Mouse (Mus musculus) liver, embryonic 14.5 days (tissue): ENCODE data around the gene Crxos. TPM values are rescaled to one million over a fixed set of nuclear protein-coding genes. Genes with fewer than 3 reads are reported as not detected.

Experiments used
- ATAC-seq: fragments of 200-750 bp; cut with Nextera tagmentation; 2 replicates; pipeline ENCODE4 v1.8.0; 2017; ENCODE audit warnings: moderate number of reproducible peaks, mild to moderate bottlenecking, moderate library complexity; ENCODE audit not compliant: insufficient read depth
- DNase-seq, 3 experiments: peaks; one replicate each; pipeline ENCODE4 v3.0.0-alpha.2; 2012 to 2013; ENCODE audit warnings: low read depth in 3 of 3, low spot score in 3 of 3
- H3K27ac ChIP-seq: fragments of 300-500 bp; sonication (generic); 2 replicates; pipeline ENCODE4 v1.5.1; 2014; ENCODE audit warnings: moderate library complexity, mild to moderate bottlenecking, control low read depth, inconsistent platforms
- H3K27me3 ChIP-seq: fragments of 300-500 bp; sonication (generic); 2 replicates; pipeline ENCODE4 v1.6.1; 2014; ENCODE audit warnings: mild to moderate bottlenecking, low read length, moderate library complexity; ENCODE audit not compliant: control insufficient read depth, insufficient read depth
- H3K36me3 ChIP-seq: fragments of 300-500 bp; sonication (generic); replicated peaks from 2 replicates; pipeline ENCODE4 v1.6.1; 2014; ENCODE audit warnings: low read depth; ENCODE audit not compliant: control insufficient read depth, insufficient read depth
- H3K4me1 ChIP-seq, 2 experiments: fragments of 200-500 bp in 1 of 2; fragments of 300-500 bp in 1 of 2; sonication (generic) in 1 of 2; replicated peaks; 2 replicates each; pipeline ENCODE4 v1.6.1; 2012 to 2014; ENCODE audit warnings: antibody characterized with exemption in 1 of 2, inconsistent platforms in 1 of 2, low read length in 1 of 2; ENCODE audit not compliant: control insufficient read depth in 2 of 2, insufficient read depth in 2 of 2
- H3K4me2 ChIP-seq: fragments of 300-500 bp; sonication (generic); 2 replicates; pipeline ENCODE4 v1.6.1; 2014; ENCODE audit warnings: low read depth, mild to moderate bottlenecking, control low read depth, moderate library complexity
- H3K4me3 ChIP-seq, 2 experiments: fragments of 200-500 bp in 1 of 2; fragments of 300-500 bp in 1 of 2; sonication (generic) in 1 of 2; 2 replicates each; pipeline ENCODE4 v1.5.1; 2012 to 2014; ENCODE audit warnings: low read depth in 2 of 2, low read length in 2 of 2, mild to moderate bottlenecking in 2 of 2, control low read depth in 1 of 2, inconsistent platforms in 1 of 2, moderate library complexity in 1 of 2; ENCODE audit not compliant: insufficient read depth in 1 of 2
- H3K9ac ChIP-seq: fragments of 300-500 bp; sonication (generic); replicated peaks from 2 replicates; pipeline ENCODE4 v1.6.1; 2014; ENCODE audit warnings: mild to moderate bottlenecking, control low read depth, moderate library complexity
- H3K9me3 ChIP-seq: fragments of 300-500 bp; sonication (generic); 2 replicates; pipeline ENCODE4 v1.6.1; 2016; ENCODE audit warnings: low read length, mixed read lengths; ENCODE audit not compliant: control insufficient read depth
- CTCF ChIP-seq: IDR thresholded peaks from 2 replicates; pipeline ENCODE4 v1.5.1; 2016; ENCODE audit warnings: antibody characterized with exemption, low read depth, control low read depth
- EP300 ChIP-seq: IDR thresholded peaks from 2 replicates; pipeline ENCODE4 v1.6.1; 2016; ENCODE audit warnings: antibody characterized with exemption, low read depth
- WGBS: fragments of 180-500 bp; shearing (Covaris S2); extraction: QIAGEN DNeasy Blood & Tissue Kit; methylation state at CpG from one replicate; pipeline ENCODE4 v1.1.7; 2014; ENCODE audit not compliant: insufficient replicate concordance; 5-methylcytosine and 5-hydroxymethylcytosine counted together
- polyA plus RNA-seq, 2 experiments: library from polyadenylated mRNA; depleted of rRNA in 1 of 2; stranded (reverse) in 1 of 2; unstranded in 1 of 2; fragments of >200 nt; fragmentation: Nextera tagmentation in 1 of 2; extraction: Ambion mirVana in 1 of 2; gene quantifications; 2 replicates each; pipeline versions ENCODE4 v1.2.1 to v1.2.3; 2012 to 2014

The Crxos gene
- polyA plus RNA-seq, 2 experiments: not detected

- Histone ChIP-seq H3K36me3 (no peaks in the 10 kb centered on the region), H3K4me2 (no peak overlapping the region), H3K27ac (no peak overlapping the region), H3K9ac (no peak overlapping the region), H3K9me3 (no peaks in the 10 kb centered on the region), H3K4me3 (no peak overlapping the region), H3K27me3 (no peaks in the 10 kb centered on the region), H3K4me1 (no peaks in the 10 kb centered on the region)
- no peak for ATAC-seq
- DNase-seq: no peak
- no peak for TF ChIP-seq CTCF
- TF ChIP-seq EP300: no peak
- WGBS: 17% methylated on average over 7 of the region's 7 CpGs
Measured at GRCm38 (mm10) chr7:15881388-15881787, 1.0 kb upstream of the Crxos start.

DNA sequence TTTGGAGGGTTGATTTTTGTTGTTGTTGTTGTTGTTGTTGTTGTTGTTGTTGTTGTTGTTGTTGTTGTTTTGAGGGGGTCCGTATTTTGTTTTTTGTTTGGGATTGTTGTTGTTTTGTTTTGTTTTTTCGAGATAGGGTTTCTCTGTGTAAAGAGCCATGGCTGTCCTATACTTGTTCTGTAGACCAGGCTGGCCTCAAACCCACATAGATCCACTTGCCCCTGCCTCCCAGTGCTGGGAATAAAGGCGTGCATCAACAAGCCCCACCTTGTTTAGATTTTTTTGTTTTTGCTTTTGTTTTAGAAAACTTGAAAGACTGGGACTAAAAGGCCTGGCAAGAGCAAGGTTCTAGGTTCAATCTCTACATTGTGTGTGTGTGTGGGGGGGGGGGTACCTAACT, 586 bp upstream of the Crxos start:
- Histone ChIP-seq H3K4me1 (no peaks in the 10 kb centered on the region), H3K36me3 (no peaks in the 10 kb centered on the region), H3K4me2 (no peak overlapping the region), H3K9me3 (no peaks in the 10 kb centered on the region), H3K27me3 (no peaks in the 10 kb centered on the region), H3K4me3 (no peak overlapping the region), H3K27ac (no peak overlapping the region), H3K9ac (no peak overlapping the region)
- DNase-seq (no peak), ATAC-seq (no peak)
- TF ChIP-seq EP300: no peak
- TF ChIP-seq CTCF: no peak
- 42% methylated on average over 3 of the region's 3 CpGs for WGBS

- TF ChIP-seq EP300: no peak
- 74% methylated on average over 2 of the region's 2 CpGs for WGBS
- ATAC-seq (no peak), DNase-seq (no peak)
- no peaks in the 10 kb centered on the region for H3K4me1 ChIP-seq
- no peaks in the 10 kb centered on the region for H3K9me3 ChIP-seq
- no peak overlapping the region for H3K4me2 ChIP-seq
- no peak overlapping the region for H3K9ac ChIP-seq
- no peaks in the 10 kb centered on the region for H3K36me3 ChIP-seq
- H3K27ac ChIP-seq: no peak overlapping the region
- H3K27me3 ChIP-seq: no peaks in the 10 kb centered on the region
- no peak overlapping the region for H3K4me3 ChIP-seq
Measured at GRCm38 (mm10) chr7:15884127-15884526, 1.7 kb downstream of the Crxos start.

- no peak overlapping the region for H3K9ac ChIP-seq
- no peak overlapping the region for H3K4me3 ChIP-seq
- no peaks in the 10 kb centered on the region for H3K27me3 ChIP-seq
- 46% methylated on average over 1 of the region's 1 CpGs for WGBS
- H3K4me2 ChIP-seq: no peak overlapping the region
- TF ChIP-seq CTCF (no peak), EP300 (no peak)
- no peaks in the 10 kb centered on the region for H3K9me3 ChIP-seq
- no peak overlapping the region for H3K27ac ChIP-seq
- no peaks in the 10 kb centered on the region for H3K36me3 ChIP-seq
- no peak for ATAC-seq
- DNase-seq: no peak
- no peaks in the 10 kb centered on the region for H3K4me1 ChIP-seq
Measured at GRCm38 (mm10) chr7:15894251-15894650, 11.8 kb downstream of the Crxos start.

DNA sequence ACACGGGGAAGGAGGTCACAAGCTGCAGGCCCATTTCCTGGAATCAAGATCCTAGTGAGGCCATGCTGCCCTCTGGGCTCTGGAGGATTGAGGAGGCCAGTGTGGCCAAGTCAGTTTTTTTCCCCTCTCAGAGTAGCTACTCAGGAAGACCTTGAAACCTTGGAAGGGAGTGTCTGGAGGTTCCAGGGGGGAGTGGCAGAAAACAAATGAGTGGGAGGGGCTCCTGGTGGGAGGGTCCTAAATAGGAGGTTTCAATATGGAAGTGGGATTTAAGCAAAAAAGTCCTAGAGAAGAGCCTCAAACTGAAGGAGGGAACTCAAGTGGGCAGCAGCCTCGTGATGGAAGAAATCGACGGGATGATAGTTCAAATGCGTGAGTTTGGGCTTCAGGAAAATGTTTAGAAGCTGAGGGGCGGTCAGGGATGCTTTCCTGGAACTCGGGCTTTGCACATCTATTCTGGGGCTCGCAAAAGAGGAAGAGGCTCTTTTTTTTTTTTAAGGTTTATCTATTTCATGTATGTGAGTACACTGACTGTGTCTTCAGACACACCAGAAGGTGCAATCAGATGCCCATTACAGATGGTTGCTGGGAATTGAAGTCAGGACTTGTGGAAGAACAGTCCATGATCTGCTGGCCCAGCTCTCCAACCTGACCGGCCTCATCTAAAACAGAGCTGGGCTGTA, 19.1 kb downstream of the Crxos start:
- Histone ChIP-seq H3K4me2 (no peak overlapping the region), H3K36me3 (no peaks in the 10 kb centered on the region), H3K9ac (no peak overlapping the region), H3K4me1 (no peaks in the 10 kb centered on the region), H3K9me3 (no peaks in the 10 kb centered on the region), H3K27ac (no peak overlapping the region), H3K4me3 (no peak overlapping the region), H3K27me3 (no peaks in the 10 kb centered on the region)
- DNase-seq (no peak), ATAC-seq (no peak)
- WGBS: 42% methylated on average over 9 of the region's 9 CpGs
- TF ChIP-seq CTCF: no peak
- TF ChIP-seq EP300: no peak
